ENCODE assay signal across 19 mouse cellular contexts in the genomic region with DNA sequence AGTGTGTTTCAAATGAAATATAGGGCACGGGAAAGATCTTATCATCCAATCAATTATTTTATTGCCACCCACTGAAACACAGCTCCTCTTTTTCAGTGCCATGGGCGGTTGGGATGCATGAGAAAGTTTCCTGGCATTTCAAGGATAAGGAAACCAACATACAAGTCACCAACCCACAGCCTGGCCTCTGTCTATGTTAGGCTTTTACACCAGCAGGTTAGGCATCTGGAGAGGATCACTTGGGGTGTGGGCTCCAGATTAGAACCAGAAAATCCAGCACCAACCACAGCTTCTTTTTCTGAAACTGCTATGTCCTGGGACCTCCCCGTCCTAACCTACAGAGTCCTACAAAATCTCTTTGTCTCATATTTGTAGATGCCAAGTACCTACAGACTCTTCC. TPM values are rescaled to one million over a fixed set of nuclear protein-coding genes. Genes with fewer than 3 reads are reported as not detected.
"Had no signal": no experiment of that assay in that cellular context is flagged by ENCODE, and none has a peak within 500 bp of the region (broad histone marks: within the 10 kb centered on the region; RNA-seq: fewer than 3 reads in every experiment).

No protein-coding gene starts in this region.

- H3K4me1 ChIP-seq: liver, embryonic 13.5 days; lung, embryonic 15.5 days; megakaryocyte, embryonic 14.5 days; neural tube, embryonic 13.5 days had no signal

- H3K9ac ChIP-seq: limb, embryonic 12.5 days; liver, embryonic 13.5 days; liver, postnatal 0 days; lung, embryonic 15.5 days; midbrain, embryonic 15.5 days; neural tube, embryonic 13.5 days had no signal

- H3K36me3 ChIP-seq: limb, embryonic 12.5 days; liver, embryonic 13.5 days; lung, embryonic 15.5 days; midbrain, embryonic 15.5 days; neural tube, embryonic 13.5 days had no signal

- ATAC-seq: liver, postnatal 0 days; midbrain, embryonic 15.5 days had no signal

- H3K9me3 ChIP-seq: limb, embryonic 12.5 days; liver, embryonic 13.5 days; lung, embryonic 15.5 days; midbrain, embryonic 15.5 days; neural tube, embryonic 13.5 days had no signal

- DNase-seq: kidney, postnatal 10 days; kidney, postnatal 4 days; liver; liver, embryonic 13.5 days; liver, postnatal 0 days; lung, postnatal 14 days; right cerebral cortex, adult 18-20 months; right cerebral cortex, postnatal 25 days; thymus, postnatal 36 days had no signal

- H3K4me2 ChIP-seq: limb, embryonic 12.5 days; liver, embryonic 13.5 days; lung, embryonic 15.5 days; midbrain, embryonic 15.5 days; neural tube, embryonic 13.5 days had no signal

- H3K27ac ChIP-seq: layer of hippocampus, adult 2 months; limb, embryonic 12.5 days; liver, embryonic 13.5 days; lung, embryonic 15.5 days; macrophage; midbrain, embryonic 15.5 days; neural tube, embryonic 13.5 days had no signal

- H3K4me3 ChIP-seq: layer of hippocampus, adult 2 months; limb, embryonic 12.5 days; liver, embryonic 13.5 days; lung, embryonic 15.5 days; megakaryocyte, embryonic 14.5 days; midbrain, embryonic 15.5 days; neural tube, embryonic 13.5 days had no signal

RNA-seq across cellular contexts. Expression of a gene that starts 10.2 kb away (rescaled TPM):
- total RNA-seq: monocyte, adult 5-6 weeks had no signal
- polyA plus RNA-seq: liver, embryonic 13.5 days; liver, postnatal 0 days; lung, embryonic 15.5 days; macrophage; neural tube, embryonic 13.5 days; small intestine, adult 2 months; thymus, postnatal 0 days had no signal

RNA-seq across cellular contexts. Expression of a gene that starts 28.9 kb away (rescaled TPM):
- total RNA-seq: monocyte, adult 5-6 weeks had no signal
- polyA plus RNA-seq: liver, embryonic 13.5 days; liver, postnatal 0 days; macrophage; small intestine, adult 2 months had no signal
